Mouse (Mus musculus) erythroblast, embryonic 14.5 days (primary cell): ENCODE data around the gene Nell1.

Source experiments
- GATA1 ChIP-seq: IDR thresholded peaks from 2 replicates; pipeline ENCODE4 v1.6.1; 2012; ENCODE audit warnings: low read length, inconsistent platforms, mixed read lengths
- TAL1 ChIP-seq: IDR thresholded peaks from 3 replicates; pipeline ENCODE4 v1.6.1; 2012; ENCODE audit warnings: low read length, inconsistent platforms, mixed read lengths

- TF ChIP-seq TAL1 (no peak), GATA1 (no peak)
Observed at GRCm38 (mm10) chr7:50730951-50731350, 756.3 kb downstream of the Nell1 start.
